Mouse (Mus musculus): ENCODE measurements around the gene Atg16l1.

Atg16l1 gene

DNA sequence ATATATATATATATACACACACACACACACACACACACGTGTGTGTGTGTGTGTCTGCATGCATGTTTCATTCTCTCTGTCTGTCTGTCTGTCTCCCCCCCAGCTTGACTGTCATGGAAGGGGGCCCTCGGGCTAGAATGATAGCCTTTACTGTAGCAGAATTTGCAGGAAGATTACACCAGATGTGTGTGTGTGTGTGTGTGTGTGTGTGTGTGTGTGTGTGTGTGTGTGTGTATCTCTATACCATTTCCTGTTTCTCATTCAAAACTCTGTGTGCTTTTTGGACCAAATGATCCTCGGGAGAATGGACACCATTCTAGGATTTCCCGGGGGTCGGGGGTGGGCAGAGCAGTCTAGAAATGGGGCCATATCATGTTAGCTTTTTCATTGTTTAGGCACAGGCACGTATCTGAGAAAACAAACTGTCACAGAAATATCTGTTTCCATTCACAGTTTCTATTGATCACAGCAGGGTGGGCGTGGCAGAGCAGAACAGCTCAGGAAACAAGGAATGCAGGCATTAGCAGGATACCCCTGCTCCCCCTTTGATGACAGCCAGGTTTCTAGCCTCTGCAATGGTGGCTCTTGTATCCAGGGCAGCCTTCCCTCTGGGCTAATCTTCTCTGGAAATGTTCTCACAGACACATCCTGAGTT lies 73.4 kb downstream of the Atg16l1 start:
- DNase-seq (ENCODE audit: extremely low spot score, low spot score): no peak

DNA sequence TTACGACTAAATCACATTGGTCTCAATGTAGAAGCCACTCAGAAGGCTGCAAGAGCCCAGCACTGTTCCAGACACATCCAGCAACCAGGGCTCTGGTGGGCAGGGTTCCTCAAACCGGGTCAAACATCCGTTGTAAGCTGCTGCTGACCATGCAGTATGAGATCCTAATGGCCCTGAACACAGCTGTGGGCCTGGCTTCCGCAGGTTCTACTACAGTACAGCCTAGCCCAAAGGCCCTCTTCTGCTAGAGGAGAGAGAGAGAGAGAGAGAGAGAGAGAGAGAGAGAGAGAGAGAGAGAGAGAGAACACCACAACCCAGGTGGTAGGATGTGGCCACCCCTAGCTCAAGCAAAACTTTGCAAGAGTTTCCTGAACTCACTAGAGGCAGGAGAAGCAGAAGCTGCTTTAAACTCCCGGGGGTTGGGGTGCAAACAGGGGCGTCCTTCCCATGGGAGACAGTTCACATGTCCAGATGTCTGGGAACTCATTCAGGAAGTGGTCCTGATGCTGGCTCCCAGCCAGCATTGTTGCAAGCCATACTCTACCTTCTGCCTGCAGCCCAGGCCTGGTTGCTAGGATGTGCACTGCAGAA lies 74.0 kb downstream of the Atg16l1 start:
- DNase-seq (ENCODE audit: extremely low spot score, low spot score): no peak

DNA sequence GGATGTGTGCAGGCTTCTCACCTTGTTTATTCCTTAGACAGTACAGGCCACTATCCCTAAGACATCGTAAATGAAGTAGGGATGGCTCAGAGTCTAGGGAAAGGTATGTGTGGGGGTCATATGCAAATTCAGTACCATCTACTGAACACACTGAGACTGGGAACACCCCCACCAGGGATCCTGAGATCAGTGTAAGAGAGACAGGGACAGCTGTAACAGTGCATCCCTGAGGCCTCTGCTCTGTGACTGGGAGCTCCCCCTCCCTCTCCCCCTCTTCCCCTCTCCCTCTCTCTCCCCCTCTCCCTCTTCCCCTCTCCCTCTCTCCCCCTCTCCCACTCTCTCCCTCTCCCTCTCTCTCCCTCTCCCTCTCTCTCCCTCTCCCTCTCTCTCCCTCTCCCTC lies 80.8 kb downstream of the Atg16l1 start:
- no peak for DNase-seq (ENCODE audit: extremely low spot score, low spot score)

DNA sequence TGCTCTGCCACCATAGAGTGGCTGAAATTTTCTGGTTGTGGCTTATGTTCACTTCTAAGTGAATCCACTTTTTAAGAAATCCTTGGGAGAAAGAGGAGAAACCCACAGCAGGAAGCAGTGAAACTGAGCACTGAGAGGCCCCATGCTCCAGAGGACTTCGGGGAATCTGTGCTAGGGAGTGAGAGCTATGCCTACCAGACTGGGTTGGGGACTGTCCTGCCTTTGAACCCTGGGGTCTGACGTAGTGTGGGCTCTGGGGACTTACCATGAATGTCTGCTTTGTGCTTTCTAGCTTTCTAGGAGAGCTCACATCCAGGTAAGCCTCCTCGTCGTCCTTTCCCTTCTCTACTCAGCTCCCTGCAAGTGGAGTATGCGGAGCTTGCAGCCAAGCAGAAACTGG lies 81.3 kb downstream of the Atg16l1 start:
- DNase-seq (ENCODE audit: extremely low spot score, low spot score): no peak

DNA sequence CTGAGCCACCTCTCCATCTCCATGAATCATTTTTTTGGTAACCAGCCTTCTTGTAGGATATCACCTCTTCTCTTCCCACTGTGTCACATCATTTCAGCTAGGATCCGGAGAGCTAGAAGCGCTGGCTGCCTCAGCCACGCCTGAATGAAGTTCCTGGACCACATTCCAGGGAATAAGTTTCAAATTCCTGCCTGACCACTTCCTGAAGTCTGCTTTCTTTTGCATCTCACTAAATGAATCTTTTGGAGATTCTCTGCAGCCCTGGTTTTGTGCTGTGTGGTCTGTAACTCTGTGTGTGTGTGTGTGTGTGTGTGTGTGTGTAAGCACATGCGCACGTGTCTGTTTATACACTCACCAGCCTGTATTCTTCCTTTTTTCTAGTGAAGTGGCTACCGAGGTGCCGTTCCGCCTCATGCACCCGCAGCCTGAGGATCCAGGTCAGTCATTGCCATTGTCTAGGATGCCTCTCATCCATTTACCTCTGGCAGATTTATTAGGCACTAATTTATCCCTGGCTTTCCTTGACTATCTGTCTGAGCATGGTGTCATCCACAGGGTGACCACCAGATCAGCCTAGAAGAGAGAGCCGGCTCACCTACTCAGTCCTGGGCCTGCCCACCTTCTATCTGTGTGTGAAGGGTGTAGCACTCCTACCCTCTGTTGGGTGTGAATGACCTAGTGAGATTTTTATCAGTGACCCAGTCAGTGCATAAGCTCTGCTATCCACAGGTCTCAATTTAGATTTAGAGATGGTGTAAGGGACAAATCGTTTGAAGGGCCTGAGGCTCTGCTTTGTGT lies 84.9 kb downstream of the Atg16l1 start:
- no peak for DNase-seq (ENCODE audit: extremely low spot score, low spot score)

All from neural tube, embryonic 10.5 days (tissue).